Mouse (Mus musculus) liver, postnatal 0 days (tissue): ENCODE results near the gene Ttc26.

Experiments
- CTCF ChIP-seq: sonication (generic); IDR thresholded peaks from 2 replicates; pipeline ENCODE4 v1.5.1; 2016; ENCODE audit warnings: antibody characterized with exemption, low read depth
- EP300 ChIP-seq: IDR thresholded peaks from 2 replicates; pipeline ENCODE4 v1.6.1; 2016; ENCODE audit warnings: antibody characterized with exemption, low read depth, mild to moderate bottlenecking

- TF ChIP-seq CTCF (no peak), EP300 (no peak)
These were observed 33.4 kb upstream of the Ttc26 start for GRCm38 (mm10) chr6:38347875-38348274.
